Mouse (Mus musculus) hindbrain, embryonic 16.5 days (tissue): ENCODE data around the gene Cep350. TPM values are rescaled to one million over a fixed set of nuclear protein-coding genes. Genes with fewer than 3 reads are reported as not detected.
A peak's percentile ranks its signal among the peaks of the same experiment; 100 is the strongest.

Source experiments
- ATAC-seq: fragments of 200-750 bp; cut with Nextera tagmentation; 2 replicates; pipeline ENCODE4 v1.8.0; 2017; ENCODE audit warnings: moderate TSS enrichment, moderate library complexity
- H3K27ac ChIP-seq: fragments of 300-500 bp; sonication (generic); 2 replicates; pipeline ENCODE4 v1.5.1; 2014; ENCODE audit warnings: low read depth, mild to moderate bottlenecking, control low read depth, low read length, moderate library complexity
- H3K27me3 ChIP-seq: fragments of 300-500 bp; sonication (generic); replicated peaks from 2 replicates; pipeline ENCODE4 v1.6.1; 2014; ENCODE audit warnings: low read length; ENCODE audit not compliant: control insufficient read depth, insufficient read depth
- H3K36me3 ChIP-seq: fragments of 300-500 bp; sonication (generic); 2 replicates; pipeline ENCODE4 v1.6.1; 2014; ENCODE audit warnings: mild to moderate bottlenecking, low read length, moderate library complexity, mixed read lengths; ENCODE audit not compliant: control insufficient read depth, insufficient read depth
- H3K4me1 ChIP-seq: fragments of 300-500 bp; sonication (generic); 2 replicates; pipeline ENCODE4 v1.6.1; 2014; ENCODE audit warnings: low read depth, low read length; ENCODE audit not compliant: control insufficient read depth, insufficient read depth
- H3K4me2 ChIP-seq: fragments of 300-500 bp; sonication (generic); 2 replicates; pipeline ENCODE4 v1.6.1; 2014; ENCODE audit warnings: mild to moderate bottlenecking, low read length, control low read depth, moderate library complexity
- H3K4me3 ChIP-seq: fragments of 300-500 bp; sonication (generic); 2 replicates; pipeline ENCODE4 v1.5.1; 2014; ENCODE audit warnings: mild to moderate bottlenecking, low read length, control low read depth, moderate library complexity
- H3K9ac ChIP-seq: fragments of 300-500 bp; sonication (generic); 2 replicates; pipeline ENCODE4 v1.6.1; 2014; ENCODE audit warnings: low read depth, mild to moderate bottlenecking, control low read depth, low read length, moderate library complexity
- H3K9me3 ChIP-seq: fragments of 300-500 bp; sonication (generic); 2 replicates; pipeline ENCODE4 v1.6.1; 2014; ENCODE audit warnings: mild to moderate bottlenecking, low read length, moderate library complexity; ENCODE audit not compliant: control insufficient read depth
- WGBS: fragments of 180-500 bp; shearing (Covaris S2); extraction: QIAGEN DNeasy Blood & Tissue Kit; methylation state at CpG from one replicate; pipeline ENCODE4 v1.1.7; 2014; 5-methylcytosine and 5-hydroxymethylcytosine counted together
- polyA plus RNA-seq: library from polyadenylated mRNA; unstranded; fragments of >200 nt; fragmentation: Nextera tagmentation; extraction: Ambion mirVana; gene quantifications from 2 replicates; pipeline ENCODE4 v1.2.1, GENCODE M21; 2015

Gene Cep350
- polyA plus RNA-seq, 1 experiment from 2014 or later = 8.5 TPM

DNA sequence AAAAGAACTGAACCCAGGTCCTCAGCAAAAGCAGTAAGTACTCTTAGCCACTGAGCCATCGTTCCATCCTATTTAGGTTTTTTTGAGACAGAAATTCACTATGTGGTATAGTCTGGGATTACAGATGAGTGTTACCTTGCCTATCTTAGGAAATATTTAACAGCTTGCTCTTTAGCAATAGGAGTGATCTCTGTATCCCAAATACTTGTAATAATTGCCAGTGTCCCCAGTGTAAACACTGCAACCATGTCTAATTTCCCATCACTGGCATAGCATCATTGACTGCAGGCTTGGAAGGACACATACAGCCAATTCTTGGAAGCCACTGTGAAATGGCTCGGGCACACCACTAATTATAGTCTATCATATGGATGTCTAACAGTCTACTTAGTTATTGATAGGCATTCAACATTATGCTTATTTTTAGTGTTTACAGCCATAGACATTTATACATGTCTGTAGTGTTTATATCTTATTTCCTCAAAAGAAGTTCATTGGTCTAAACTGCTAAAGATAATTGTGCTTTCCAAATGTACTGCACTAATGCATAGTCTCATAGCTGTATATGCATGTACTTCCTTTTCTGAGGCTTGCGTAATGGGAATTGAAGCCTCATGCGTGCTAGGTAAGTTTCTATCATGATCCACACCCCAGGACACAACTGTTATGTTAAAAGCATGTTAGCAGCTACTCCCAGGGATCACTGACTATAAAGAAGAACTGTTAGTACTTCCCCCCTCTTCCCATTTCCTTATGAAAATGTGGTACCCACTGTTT lies 146.9 kb downstream of the Cep350 start:
- Histone ChIP-seq H3K27ac (no peak overlapping the region), H3K4me3 (no peak overlapping the region), H3K9ac (no peak overlapping the region), H3K27me3 (no peaks in the 10 kb centered on the region), H3K4me2 (no peak overlapping the region), H3K36me3 (no peaks in the 10 kb centered on the region), H3K9me3 (peaks cover 4% of the 10 kb centered on the region; the same call in 1 of the 2 replicates), H3K4me1 (no peaks in the 10 kb centered on the region)
- no peak for ATAC-seq
- 82% methylated on average over 4 of the region's 4 CpGs for WGBS

DNA sequence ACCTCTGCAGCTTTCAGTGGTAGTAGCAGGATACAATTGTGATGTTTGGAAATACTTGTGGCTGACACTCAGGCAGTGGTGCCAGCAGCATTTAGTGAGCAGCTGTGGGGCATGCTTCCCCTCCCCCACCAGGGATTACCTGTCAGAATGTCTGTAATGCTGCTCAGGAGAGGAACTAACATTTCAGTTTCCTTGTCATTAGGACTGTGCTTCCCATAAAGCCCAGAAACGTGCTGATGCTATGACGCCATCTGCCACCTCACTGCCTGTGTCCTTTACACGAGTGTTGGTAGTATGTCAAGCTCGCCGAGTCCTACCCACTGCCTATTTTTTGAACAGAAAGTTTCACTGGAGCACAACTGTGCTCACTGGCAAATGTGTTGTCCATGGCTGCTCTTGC lies 152.4 kb downstream of the Cep350 start:
- Histone ChIP-seq H3K27ac (no peak overlapping the region), H3K4me1 (no peaks in the 10 kb centered on the region), H3K4me3 (no peak overlapping the region), H3K4me2 (no peak overlapping the region), H3K9me3 (peaks cover 4% of the 10 kb centered on the region; the same call in 1 of the 2 replicates), H3K36me3 (no peaks in the 10 kb centered on the region), H3K9ac (no peak overlapping the region), H3K27me3 (no peaks in the 10 kb centered on the region)
- ATAC-seq = no peak
- WGBS = 86% methylated on average over 5 of the region's 5 CpGs

DNA sequence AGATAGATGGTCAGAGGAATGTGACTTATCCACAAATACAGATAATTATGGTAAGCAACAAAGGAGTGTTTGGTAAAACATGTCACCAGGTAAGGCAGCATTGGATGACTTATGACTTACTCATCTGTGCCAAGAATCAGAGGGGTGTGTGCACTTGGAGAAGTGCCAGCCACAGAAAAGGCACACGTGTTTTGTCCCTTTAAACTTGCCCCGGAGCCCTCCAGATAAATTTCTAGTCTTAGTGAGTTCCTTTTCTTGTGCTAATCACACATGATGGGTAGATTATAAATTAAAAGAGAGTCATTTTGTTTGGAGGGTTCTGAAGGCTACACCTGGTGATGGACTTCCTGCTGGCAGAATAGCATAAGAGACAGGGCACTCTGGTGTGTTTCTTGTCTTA lies 156.9 kb downstream of the Cep350 start:
- 46% methylated on average over 2 of the region's 2 CpGs for WGBS
- ATAC-seq = no peak

DNA sequence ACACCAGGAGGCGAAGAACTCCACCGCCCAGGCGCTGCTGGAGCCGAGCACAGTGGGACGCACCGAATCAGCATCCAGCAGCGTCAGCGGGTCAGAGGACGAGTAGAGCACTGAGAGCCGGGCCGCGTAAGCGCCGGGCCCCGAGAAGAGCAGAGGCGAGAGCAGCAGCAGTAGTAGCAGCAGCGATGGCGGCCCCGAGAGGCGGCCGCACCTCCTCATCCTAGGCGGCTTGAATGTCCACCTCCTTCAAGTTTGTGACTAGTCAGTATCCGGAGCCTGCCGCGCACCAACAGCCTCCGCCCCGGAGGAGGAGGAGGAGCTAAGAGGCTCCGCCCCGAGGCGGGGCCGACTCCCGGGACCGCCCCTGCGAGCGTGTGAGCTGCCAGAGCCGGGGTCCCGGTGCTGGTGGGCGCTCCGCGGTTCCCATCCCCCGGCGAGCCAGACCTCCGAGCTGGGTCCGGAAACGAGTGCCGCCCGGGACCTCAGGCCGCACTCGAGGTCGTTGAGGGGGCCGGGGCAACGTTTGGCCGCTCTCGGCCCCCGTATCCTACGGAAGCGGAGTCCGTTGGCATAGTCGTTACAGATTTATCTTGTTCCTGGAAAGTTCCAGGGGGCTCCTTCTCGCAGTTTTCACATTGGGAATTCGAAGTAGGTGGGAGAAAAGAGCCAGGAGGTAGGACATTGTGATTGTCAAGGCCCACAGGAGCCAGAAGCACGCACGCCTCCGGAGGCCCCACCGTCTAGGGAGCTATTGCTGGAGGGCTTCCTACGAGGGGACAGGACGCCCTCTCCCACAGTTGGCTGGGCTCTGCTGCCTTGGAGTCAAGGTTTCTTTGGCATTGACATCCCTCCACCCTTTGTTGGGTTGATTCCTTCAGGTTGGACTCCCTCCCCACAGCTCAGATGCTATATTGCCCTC lies 160.2 kb downstream of the Cep350 start, which contains the start of gene Qsox1:
Gene Qsox1 (minus strand): TSS at position 309 of the 919 bp plus-strand sequence.
- peak; percentile 96 for ATAC-seq

More for the DNA sequence above, 156.9 kb downstream of the Cep350 start:
- H3K36me3 ChIP-seq = no peaks in the 10 kb centered on the region
- H3K27me3 ChIP-seq = no peaks in the 10 kb centered on the region
- no peaks in the 10 kb centered on the region for H3K9me3 ChIP-seq
- H3K4me1 ChIP-seq = peaks cover 7% of the 10 kb centered on the region
- H3K9ac ChIP-seq = no peak overlapping the region
- no peak overlapping the region for H3K4me2 ChIP-seq
- no peak overlapping the region for H3K27ac ChIP-seq
- H3K4me3 ChIP-seq = no peak overlapping the region

DNA sequence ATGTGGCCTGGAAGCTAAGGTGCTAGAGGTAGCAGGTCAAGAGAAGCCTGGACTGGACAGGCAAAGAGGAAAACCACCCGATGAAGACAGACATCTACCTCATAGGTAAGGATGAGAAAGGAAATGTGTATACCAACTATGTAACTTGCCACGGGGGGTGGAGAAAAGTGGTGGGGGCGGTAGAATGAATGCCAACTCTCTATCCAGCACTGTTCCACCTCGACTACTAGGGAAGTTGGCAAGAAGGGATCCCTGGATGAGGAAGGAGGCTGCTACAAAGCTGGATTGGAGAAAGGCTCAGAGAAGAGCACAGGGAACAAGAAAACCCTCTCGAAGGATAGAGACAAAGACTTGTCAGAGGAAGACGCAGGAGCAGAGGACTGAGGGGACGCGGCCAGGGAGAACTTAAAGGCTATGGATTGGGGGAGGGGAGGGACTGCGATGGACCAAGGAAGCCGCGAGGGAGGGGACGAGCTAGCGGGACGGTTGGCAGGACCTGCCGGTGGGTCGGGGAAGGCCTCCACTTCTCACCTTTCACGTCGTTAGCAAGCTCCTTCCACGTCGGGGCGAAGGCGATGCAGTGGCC lies 161.0 kb downstream of the Cep350 start:
- H3K9ac ChIP-seq = peak overlapping the region; percentile 79
- ATAC-seq = peak; percentile 34
- no peaks in the 10 kb centered on the region for H3K36me3 ChIP-seq
- H3K27me3 ChIP-seq = no peaks in the 10 kb centered on the region
- 4% methylated on average over 15 of the region's 22 CpGs for WGBS
- H3K9me3 ChIP-seq = no peaks in the 10 kb centered on the region
- peak overlapping the region; percentile 77 for H3K4me2 ChIP-seq
- peak overlapping the region; percentile 62; the same call in 1 of the 2 replicates for H3K27ac ChIP-seq
- peak overlapping the region; percentile 79 for H3K4me3 ChIP-seq
- H3K4me1 ChIP-seq = peaks cover 23% of the 10 kb centered on the region

More for the DNA sequence above, 160.2 kb downstream of the Cep350 start, which contains the start of gene Qsox1:
- peaks cover 23% of the 10 kb centered on the region for H3K4me1 ChIP-seq
- H3K9me3 ChIP-seq = no peaks in the 10 kb centered on the region
- H3K27me3 ChIP-seq = no peaks in the 10 kb centered on the region
- peak within 1 kb of the TSS; percentile 62; the same call in 1 of the 2 replicates for H3K27ac ChIP-seq
- no peaks in the 10 kb centered on the region for H3K36me3 ChIP-seq
- H3K4me3 ChIP-seq = peak within 1 kb of the TSS; percentile 79
- peak within 1 kb of the TSS; percentile 79 for H3K9ac ChIP-seq
- peak within 1 kb of the TSS; percentile 77 for H3K4me2 ChIP-seq
- under 1% methylated on average over 66 of the region's 67 CpGs for WGBS

DNA sequence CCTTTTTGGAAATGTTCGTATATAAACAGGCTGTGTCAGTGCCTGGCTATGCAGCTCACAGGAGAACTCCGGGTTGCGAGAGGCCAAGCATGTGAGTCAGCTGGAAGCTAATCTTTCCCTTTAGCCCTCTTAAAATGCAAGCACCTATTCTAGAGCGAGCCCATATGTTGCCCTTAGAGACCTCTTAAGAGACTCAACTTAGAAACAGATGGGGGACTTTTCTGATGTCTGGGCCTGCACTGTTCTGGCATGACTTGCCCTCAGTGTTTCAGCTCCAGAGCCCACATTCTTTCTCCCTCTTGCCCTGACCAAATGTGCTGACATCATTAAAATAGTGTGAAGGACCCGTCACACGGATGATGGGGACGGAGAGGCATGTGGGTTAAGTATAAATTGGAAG lies 162.4 kb downstream of the Cep350 start:
- H3K9ac ChIP-seq = no peak overlapping the region
- 53% methylated on average over 7 of the region's 7 CpGs for WGBS
- H3K4me3 ChIP-seq = no peak overlapping the region
- no peaks in the 10 kb centered on the region for H3K36me3 ChIP-seq
- no peaks in the 10 kb centered on the region for H3K27me3 ChIP-seq
- peaks cover 23% of the 10 kb centered on the region for H3K4me1 ChIP-seq
- peak overlapping the region; percentile 8; the same call in 1 of the 2 replicates for H3K4me2 ChIP-seq
- no peak for ATAC-seq
- no peak overlapping the region for H3K27ac ChIP-seq
- H3K9me3 ChIP-seq = no peaks in the 10 kb centered on the region

DNA sequence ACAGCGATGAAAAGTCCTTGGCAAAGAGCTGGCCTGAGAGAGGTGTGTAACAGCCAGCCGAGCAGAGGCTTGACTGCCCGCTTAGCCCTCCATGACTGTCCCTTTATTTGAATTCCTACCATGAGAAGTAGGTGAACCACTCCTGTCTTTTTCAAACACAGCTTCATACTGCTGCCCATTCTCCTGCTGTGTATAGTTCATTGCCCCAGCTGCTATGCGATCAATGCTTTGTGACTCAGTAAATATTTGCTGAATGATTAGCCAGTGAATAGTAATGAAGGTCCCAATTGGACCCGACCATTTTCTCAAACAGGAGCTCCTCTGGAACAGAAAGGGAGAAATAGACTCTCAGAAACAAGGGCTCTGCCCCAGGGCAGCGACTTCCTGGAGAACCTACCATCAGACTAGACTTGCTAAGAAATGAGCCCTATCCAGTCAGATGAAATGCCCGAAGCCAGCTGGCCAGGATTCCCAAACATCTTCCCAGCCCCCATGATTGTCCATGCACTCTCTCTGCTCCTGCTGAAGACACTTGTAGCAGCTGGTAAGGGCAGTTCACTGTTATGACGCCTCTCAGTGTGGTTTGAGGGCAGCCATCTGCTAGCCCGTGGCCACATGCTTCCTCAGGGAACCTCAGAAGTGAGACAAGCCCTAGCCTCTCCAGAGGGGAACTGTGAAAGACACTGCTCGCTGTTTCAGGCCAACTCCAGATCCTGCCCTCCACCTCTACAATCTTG lies 163.2 kb downstream of the Cep350 start:
- peaks cover 23% of the 10 kb centered on the region for H3K4me1 ChIP-seq
- H3K27me3 ChIP-seq = no peaks in the 10 kb centered on the region
- no peak overlapping the region for H3K4me3 ChIP-seq
- ATAC-seq = no peak
- H3K9me3 ChIP-seq = no peaks in the 10 kb centered on the region
- H3K27ac ChIP-seq = no peak overlapping the region
- no peaks in the 10 kb centered on the region for H3K36me3 ChIP-seq
- H3K4me2 ChIP-seq = no peak overlapping the region; the same call in 1 of the 2 replicates
- no peak overlapping the region for H3K9ac ChIP-seq
- WGBS = 60% methylated on average over 10 of the region's 10 CpGs

DNA sequence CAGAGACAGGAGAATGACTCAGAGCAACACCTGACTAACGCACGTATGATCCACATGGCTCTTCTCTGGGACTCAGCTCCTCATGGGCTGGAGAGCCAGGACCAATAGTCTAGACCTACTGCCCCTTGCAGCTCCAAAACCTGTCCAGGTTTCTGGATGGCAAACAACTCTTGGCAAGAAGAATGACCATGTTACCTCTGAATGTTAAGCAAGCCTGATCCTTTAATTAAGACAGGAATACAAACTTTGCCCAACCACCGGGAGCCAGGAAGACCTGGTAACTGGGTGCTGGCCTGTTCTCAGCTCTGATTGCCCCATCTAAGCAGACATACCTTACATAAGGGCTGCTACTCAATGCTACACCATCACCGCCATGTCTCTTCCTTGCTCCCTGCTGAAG lies 164.8 kb downstream of the Cep350 start:
- ATAC-seq = no peak
- H3K27ac ChIP-seq = no peak overlapping the region
- no peak overlapping the region for H3K9ac ChIP-seq
- no peak overlapping the region for H3K4me3 ChIP-seq
- H3K9me3 ChIP-seq = no peaks in the 10 kb centered on the region
- peaks cover 23% of the 10 kb centered on the region for H3K4me1 ChIP-seq
- H3K36me3 ChIP-seq = no peaks in the 10 kb centered on the region; the same call in 1 of the 2 replicates
- H3K27me3 ChIP-seq = no peaks in the 10 kb centered on the region
- H3K4me2 ChIP-seq = no peak overlapping the region
- 93% methylated on average over 4 of the region's 4 CpGs for WGBS
